Mouse (Mus musculus) hindbrain, embryonic 10.5 days (tissue): ENCODE measurements around the gene Zfp949. TPM values are rescaled to one million over a fixed set of nuclear protein-coding genes. Genes with fewer than 3 reads are reported as not detected.

Experiments
- DNase-seq: peaks from one replicate; pipeline ENCODE4 v3.0.0-alpha.2; 2017; ENCODE audit warnings: low spot score
- H3K27ac ChIP-seq: fragments of 300-500 bp; sonication (generic); 2 replicates; pipeline ENCODE4 v1.5.1; 2016; ENCODE audit warnings: mild to moderate bottlenecking, moderate library complexity
- H3K27me3 ChIP-seq: fragments of 300-500 bp; sonication (generic); 2 replicates; pipeline ENCODE4 v1.6.1; 2016; ENCODE audit warnings: mild to moderate bottlenecking; ENCODE audit not compliant: poor library complexity, insufficient read depth, severe bottlenecking
- H3K36me3 ChIP-seq: fragments of 300-500 bp; sonication (generic); 2 replicates; pipeline ENCODE4 v1.6.1; 2016; ENCODE audit warnings: mild to moderate bottlenecking, moderate library complexity
- H3K4me1 ChIP-seq: fragments of 300-500 bp; sonication (generic); replicated peaks from 2 replicates; pipeline ENCODE4 v1.6.1; 2016; ENCODE audit warnings: mild to moderate bottlenecking
- H3K4me3 ChIP-seq: fragments of 300-500 bp; sonication (generic); 2 replicates; pipeline ENCODE4 v1.5.1; 2016; ENCODE audit warnings: mild to moderate bottlenecking, moderate library complexity
- H3K9me3 ChIP-seq: fragments of 300-500 bp; sonication (generic); 2 replicates; pipeline ENCODE4 v1.6.1; 2016; ENCODE audit warnings: mild to moderate bottlenecking, moderate library complexity
- WGBS: fragments of 180-500 bp; shearing (Covaris S2); methylation state at CpG from one replicate; pipeline ENCODE4 v1.1.7; 2016; 5-methylcytosine and 5-hydroxymethylcytosine counted together
- polyA plus RNA-seq: library from polyadenylated mRNA; unstranded; fragments of >200 nt; fragmentation: Nextera tagmentation; extraction: Ambion mirVana; gene quantifications from 2 replicates; pipeline ENCODE4 v1.2.1, GENCODE M21; 2016

Gene Zfp949
- polyA plus RNA-seq, 1 experiment from 2014 or later: 9.0 TPM

DNA sequence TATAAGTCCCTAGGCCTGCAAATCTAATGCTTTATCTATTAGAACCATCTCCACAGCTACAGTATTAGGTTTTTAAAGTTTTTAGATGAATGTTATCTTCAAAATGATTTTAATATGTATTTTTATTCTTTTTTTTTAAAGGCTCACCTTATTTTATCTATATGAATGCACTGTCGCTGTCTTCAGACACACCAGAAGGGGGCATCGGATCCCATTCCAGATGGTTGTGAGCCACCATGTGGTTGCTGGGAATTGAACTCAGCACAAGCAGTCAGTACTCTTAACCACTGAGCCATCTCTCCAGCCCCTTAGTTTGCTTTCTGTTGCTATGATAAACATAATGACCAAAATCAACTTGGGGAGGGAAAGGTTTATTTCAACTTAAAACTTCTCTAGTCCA lies 23.5 kb upstream of the Zfp949 start:
- Histone ChIP-seq H3K36me3 (peaks cover 18% of the 10 kb centered on the region), H3K4me1 (peaks cover 17% of the 10 kb centered on the region), H3K9me3 (no peaks in the 10 kb centered on the region), H3K27me3 (no peaks in the 10 kb centered on the region), H3K4me3 (no peak overlapping the region), H3K27ac (no peak overlapping the region)
- no peak for DNase-seq
- 95% methylated on average over 2 of the region's 2 CpGs for WGBS

DNA sequence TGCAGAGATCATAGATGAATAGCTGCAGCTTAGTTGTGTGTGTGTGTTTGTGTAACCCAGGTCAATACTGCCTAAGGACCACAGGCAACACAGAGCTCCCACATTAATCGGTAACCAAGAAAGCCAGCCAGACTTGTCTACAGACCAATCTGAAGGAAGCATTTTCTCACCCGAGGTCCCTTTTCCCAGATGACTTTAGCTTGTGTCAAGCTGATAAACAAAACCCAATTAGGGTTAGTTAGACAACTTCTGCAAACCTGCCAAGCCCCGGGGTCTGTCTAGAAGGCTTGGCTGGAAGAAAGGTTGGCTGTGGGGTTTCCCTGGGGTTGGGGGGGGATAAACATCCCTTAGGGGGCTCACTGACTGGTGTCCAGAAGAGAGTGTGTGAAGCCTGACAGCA lies 23.0 kb upstream of the Zfp949 start:
- WGBS: 81% methylated on average over 3 of the region's 3 CpGs
- H3K27ac ChIP-seq: no peak overlapping the region
- H3K4me3 ChIP-seq: no peak overlapping the region
- H3K36me3 ChIP-seq: peaks cover 16% of the 10 kb centered on the region
- peaks cover 17% of the 10 kb centered on the region for H3K4me1 ChIP-seq
- no peak for DNase-seq
- no peaks in the 10 kb centered on the region for H3K27me3 ChIP-seq
- H3K9me3 ChIP-seq: no peaks in the 10 kb centered on the region

DNA sequence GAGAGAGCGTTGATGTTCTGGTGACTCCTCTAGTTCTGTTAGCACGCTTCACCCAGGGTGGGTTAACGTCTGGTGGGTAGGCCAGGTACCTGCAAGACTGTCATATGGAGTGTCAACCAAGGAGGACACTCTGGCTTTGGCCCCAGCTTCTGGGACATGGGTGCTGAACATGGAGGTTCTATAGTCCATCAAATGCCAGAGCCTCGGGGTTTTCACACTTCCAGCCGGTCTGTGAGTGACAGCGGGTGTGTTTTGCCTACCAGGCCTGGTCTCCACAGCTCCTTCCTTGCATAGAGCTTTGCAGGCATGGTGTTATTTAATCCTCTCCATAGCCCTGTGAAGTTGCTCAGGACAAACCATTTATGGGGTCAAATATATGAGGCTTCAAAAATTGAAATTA lies 22.5 kb upstream of the Zfp949 start:
- Histone ChIP-seq H3K4me1 (peaks cover 16% of the 10 kb centered on the region), H3K27me3 (no peaks in the 10 kb centered on the region), H3K9me3 (no peaks in the 10 kb centered on the region), H3K4me3 (no peak overlapping the region), H3K27ac (no peak overlapping the region), H3K36me3 (peaks cover 10% of the 10 kb centered on the region)
- DNase-seq: no peak
- WGBS: 84% methylated on average over 6 of the region's 6 CpGs

DNA sequence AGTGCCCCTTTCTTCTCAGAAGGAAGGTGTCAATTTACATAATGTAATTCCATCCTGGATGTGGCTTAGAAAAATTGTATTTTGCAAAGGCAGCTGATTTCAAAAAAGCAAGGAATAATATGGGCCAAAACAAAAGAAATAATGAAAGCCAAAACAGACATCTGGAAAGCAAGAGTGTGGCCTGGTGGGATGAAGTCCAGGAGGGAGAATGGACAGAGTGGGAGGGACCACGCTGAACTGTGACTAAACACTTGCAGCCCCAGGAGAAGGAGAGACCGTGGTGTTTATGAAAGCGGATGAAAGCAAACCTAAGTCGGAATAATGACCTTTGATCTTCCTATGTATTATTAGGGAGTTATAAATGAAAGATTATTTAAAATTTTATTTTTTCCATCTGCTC lies 19.9 kb upstream of the Zfp949 start:
- Histone ChIP-seq H3K9me3 (no peaks in the 10 kb centered on the region), H3K27me3 (no peaks in the 10 kb centered on the region), H3K4me1 (peaks cover 7% of the 10 kb centered on the region), H3K36me3 (no peaks in the 10 kb centered on the region), H3K27ac (no peak overlapping the region), H3K4me3 (no peak overlapping the region)
- 84% methylated on average over 4 of the region's 4 CpGs for WGBS
- no peak for DNase-seq

DNA sequence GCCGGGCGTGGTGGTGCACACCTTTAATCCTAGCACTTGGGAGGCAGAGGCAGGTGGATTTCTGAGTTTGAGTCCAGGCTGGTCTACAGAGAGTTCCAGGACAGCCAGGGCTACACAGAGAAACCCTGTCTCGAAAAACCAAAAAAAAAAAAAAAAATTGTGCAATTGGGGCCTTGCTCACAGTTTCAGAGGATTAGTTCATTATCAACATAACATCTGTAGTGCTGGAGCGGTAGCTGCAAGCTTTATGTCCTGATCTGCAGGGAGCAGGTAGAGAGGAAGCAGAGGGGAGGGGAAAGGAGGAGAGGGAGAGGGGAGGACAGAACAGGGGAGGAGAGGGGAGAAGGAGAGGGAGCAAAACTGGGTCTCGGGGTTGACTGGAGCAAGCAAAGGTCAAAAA lies 19.1 kb upstream of the Zfp949 start:
- Histone ChIP-seq H3K27ac (no peak overlapping the region), H3K4me1 (peaks cover under 1% of the 10 kb centered on the region), H3K9me3 (no peaks in the 10 kb centered on the region), H3K36me3 (no peaks in the 10 kb centered on the region), H3K4me3 (no peak overlapping the region), H3K27me3 (no peaks in the 10 kb centered on the region)
- WGBS: 83% methylated on average over 5 of the region's 5 CpGs
- DNase-seq: no peak

DNA sequence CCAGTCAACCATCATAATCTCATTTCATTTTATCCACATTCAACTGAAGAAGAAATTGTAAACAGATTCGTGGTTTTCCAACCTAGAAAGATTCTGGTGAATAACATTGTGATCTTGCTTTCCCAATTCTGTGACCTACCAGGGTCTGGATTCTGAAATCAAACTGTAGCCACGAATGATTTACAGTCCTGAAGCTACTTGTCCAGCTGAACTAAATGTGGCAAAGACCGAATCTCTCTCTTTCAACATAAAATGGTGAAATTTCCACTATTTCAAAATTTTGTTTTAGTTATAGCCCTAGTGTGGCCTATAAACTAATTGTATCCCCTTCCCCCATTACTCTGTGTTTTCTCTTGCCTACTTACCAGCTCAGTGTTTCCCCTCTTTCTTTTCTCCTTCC lies 18.2 kb upstream of the Zfp949 start:
- no peak for DNase-seq
- no peak overlapping the region for H3K4me3 ChIP-seq
- H3K27ac ChIP-seq: no peak overlapping the region
- H3K27me3 ChIP-seq: no peaks in the 10 kb centered on the region
- WGBS: 82% methylated on average over 3 of the region's 3 CpGs
- H3K9me3 ChIP-seq: no peaks in the 10 kb centered on the region
- no peaks in the 10 kb centered on the region; the same call in 1 of the 2 replicates for H3K4me1 ChIP-seq
- H3K36me3 ChIP-seq: no peaks in the 10 kb centered on the region

DNA sequence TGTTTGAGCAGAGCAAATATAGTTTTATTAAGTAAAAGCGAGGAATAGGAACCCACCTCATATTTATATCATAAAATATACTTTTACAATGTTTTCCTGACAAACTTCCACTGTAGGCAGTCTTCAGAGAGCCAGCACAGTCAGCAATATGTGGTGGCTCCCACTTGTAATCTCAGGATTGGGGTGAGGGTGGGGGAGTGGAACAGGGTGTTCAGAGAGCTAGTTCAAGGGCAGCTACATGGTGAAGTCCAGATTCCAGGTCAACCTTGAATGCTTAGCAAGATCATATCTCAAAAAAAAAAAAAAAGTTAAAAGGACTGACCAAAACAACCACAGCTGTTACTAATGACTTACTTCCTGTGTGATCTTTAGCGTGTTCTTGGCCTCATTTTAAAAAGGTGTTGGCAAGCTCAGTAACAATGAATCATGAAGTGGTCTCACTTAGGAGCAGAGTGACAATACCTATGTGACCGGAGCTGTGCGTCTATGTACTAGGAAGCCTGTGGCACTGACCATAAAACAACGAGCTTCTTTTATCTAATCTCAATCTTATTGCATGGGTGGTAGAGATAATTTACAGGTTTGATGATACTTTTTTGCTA lies 17.7 kb upstream of the Zfp949 start:
- Histone ChIP-seq H3K27ac (no peak overlapping the region), H3K4me3 (no peak overlapping the region), H3K27me3 (no peaks in the 10 kb centered on the region), H3K36me3 (no peaks in the 10 kb centered on the region), H3K9me3 (no peaks in the 10 kb centered on the region), H3K4me1 (no peaks in the 10 kb centered on the region; the same call in 1 of the 2 replicates)
- no peak for DNase-seq
- 85% methylated on average over 5 of the region's 5 CpGs for WGBS

DNA sequence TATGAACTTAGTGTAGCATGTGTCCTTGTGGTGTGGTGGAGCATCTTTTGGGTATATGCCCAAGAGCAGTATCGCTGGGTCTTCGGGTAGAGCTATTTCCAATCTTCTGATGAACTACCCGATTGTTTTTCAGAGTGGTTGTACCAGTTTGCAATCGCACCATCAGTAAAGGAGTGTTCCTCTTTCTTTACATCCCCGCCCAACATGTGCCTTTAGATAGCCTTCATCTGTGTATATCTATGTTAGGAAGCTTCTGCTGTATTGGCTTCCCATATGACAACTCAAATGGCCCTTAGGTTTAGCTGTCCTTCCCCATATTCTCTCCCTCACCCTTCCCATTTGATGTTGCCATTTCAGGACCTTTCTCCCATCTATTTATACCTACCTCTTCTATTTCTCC lies 13.7 kb upstream of the Zfp949 start:
- Histone ChIP-seq H3K4me3 (no peak overlapping the region), H3K36me3 (no peaks in the 10 kb centered on the region), H3K27me3 (no peaks in the 10 kb centered on the region), H3K4me1 (no peaks in the 10 kb centered on the region), H3K9me3 (no peaks in the 10 kb centered on the region), H3K27ac (no peak overlapping the region)
- WGBS: 88% methylated on average over 5 of the region's 5 CpGs
- no peak for DNase-seq

DNA sequence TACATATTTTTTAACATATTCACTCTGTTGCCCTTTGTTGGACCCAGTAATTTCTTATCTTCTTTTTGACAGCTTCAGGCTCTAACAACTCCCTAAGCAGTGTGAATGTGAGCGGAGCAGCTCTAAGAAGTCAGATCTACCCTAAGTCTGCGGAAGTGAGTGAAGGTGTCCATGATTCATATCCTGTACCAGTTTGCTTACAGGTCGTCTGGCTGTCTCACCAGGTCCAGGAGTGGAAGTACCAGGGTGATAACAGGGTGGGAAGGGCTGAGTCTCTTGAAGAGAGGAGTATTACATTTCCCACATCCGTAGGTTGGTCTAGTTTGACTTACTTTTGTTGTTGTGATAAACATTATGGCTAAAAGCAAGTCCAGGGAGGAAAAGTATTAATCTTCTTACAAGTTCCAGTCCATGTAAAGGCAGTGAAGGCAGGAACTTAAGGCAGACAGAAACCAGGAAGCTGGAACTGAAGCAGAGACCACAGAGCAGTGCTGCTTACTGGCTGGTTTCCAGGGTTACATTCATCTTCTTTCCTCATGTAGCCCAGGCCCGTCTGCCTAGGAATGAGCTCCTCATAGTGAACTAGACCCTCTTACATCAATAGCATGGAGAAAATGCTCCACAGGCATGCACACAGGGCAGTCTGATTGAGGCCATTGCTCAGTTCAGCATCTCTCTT lies 8.1 kb upstream of the Zfp949 start:
- no peaks in the 10 kb centered on the region for H3K4me1 ChIP-seq
- no peak overlapping the region for H3K4me3 ChIP-seq
- no peak for DNase-seq
- 80% methylated on average over 5 of the region's 5 CpGs for WGBS
- H3K27ac ChIP-seq: no peak overlapping the region
- no peaks in the 10 kb centered on the region for H3K36me3 ChIP-seq
- H3K27me3 ChIP-seq: no peaks in the 10 kb centered on the region
- no peaks in the 10 kb centered on the region for H3K9me3 ChIP-seq

DNA sequence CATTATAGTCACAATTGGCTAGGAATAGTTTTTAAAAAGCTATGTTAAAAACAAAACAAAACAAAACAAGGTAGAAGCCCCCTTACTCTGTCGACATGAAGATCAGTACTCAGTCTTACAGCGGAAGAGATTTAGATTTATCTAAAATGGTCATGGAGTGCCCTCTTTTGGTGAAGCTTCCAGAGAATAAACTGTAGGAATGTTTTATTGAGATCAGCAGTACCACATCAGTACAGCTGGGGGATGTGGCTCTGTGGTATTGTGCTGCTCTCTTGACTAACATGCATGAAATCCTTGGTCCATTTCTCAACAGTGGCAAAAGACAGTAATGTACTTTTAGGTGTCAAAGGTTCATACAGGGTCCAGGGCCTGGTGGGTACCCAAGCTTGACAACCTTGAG lies 5.0 kb upstream of the Zfp949 start:
- Histone ChIP-seq H3K9me3 (no peaks in the 10 kb centered on the region), H3K4me1 (peaks cover 4% of the 10 kb centered on the region; the same call in 1 of the 2 replicates), H3K4me3 (no peak overlapping the region), H3K27me3 (no peaks in the 10 kb centered on the region), H3K36me3 (no peaks in the 10 kb centered on the region), H3K27ac (no peak overlapping the region)
- WGBS: 36% methylated on average over 2 of the region's 2 CpGs
- no peak for DNase-seq

DNA sequence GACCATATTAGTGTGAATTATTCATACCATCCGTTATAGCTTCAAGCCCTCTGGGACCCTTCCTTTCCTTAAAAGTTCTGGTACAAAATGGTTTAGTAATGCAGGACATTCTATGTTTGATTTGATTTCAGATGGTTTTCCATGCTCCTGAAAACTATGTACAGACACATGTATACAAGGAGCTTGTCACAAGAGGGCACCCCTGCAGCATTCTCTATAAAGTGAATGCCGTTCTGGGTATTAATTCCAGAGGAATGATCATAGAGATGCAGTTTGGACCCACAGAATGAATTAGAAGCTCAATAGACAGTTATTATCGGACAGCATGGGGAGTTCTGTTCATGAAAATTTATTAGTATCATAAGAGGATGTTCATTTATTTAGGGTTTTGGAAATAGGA lies 2.3 kb upstream of the Zfp949 start:
- Histone ChIP-seq H3K4me3 (no peak overlapping the region), H3K4me1 (peaks cover 22% of the 10 kb centered on the region), H3K36me3 (no peaks in the 10 kb centered on the region), H3K27ac (no peak overlapping the region), H3K27me3 (no peaks in the 10 kb centered on the region), H3K9me3 (no peaks in the 10 kb centered on the region)
- no peak for DNase-seq
- 44% methylated on average over 3 of the region's 3 CpGs for WGBS

DNA sequence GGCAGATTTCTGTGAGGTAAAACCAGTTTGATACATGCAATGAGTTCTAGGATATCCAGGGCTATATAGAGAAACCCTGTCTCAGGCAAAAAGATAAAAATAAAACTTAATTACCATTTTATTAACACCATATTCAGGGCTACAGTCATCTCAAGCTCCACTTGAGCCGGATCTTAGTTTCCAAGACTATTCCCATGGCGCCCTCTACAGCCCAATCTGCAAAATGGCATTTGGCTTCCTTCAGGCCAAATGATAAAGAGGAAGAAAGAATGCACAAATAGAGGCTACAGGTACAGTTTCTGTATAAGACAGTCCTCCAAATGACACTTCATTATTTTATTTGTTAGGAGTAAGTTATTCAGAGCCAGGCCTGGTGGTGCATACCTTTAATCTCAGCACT lies 1.7 kb upstream of the Zfp949 start:
- no peaks in the 10 kb centered on the region for H3K9me3 ChIP-seq
- H3K4me1 ChIP-seq: peaks cover 24% of the 10 kb centered on the region
- WGBS: 12% methylated on average over 2 of the region's 2 CpGs

DNA sequence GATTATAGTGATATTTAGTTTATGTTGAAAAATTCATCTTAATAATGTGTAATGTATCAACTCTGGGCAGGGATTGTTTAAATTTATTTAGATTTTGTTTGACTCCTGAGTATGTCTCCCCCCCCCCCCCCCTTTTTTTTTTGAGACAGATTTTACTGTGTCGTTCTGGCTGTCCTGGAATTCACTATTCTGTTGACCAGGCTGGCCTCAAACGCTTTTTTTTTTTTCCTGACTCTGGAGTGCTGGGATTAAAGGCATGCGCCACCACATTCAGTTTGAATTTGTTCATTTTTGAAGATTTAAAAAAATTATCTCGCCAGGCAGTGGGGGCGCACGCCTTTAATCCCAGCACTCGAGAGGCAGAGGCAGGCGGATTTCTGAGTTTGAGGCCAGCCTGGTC lies 1.2 kb upstream of the Zfp949 start:
- Histone ChIP-seq H3K36me3 (no peaks in the 10 kb centered on the region), H3K4me1 (peaks cover 24% of the 10 kb centered on the region), H3K27ac (no peak overlapping the region), H3K27me3 (no peaks in the 10 kb centered on the region), H3K4me3 (no peak overlapping the region), H3K9me3 (no peaks in the 10 kb centered on the region)
- 70% methylated on average over 8 of the region's 8 CpGs for WGBS
- DNase-seq: no peak

More for the DNA sequence above, 1.7 kb upstream of the Zfp949 start:
- Histone ChIP-seq H3K27ac (no peak overlapping the region), H3K4me3 (no peak overlapping the region), H3K36me3 (no peaks in the 10 kb centered on the region), H3K27me3 (no peaks in the 10 kb centered on the region)
- DNase-seq: peak; percentile 40
